Mouse (Mus musculus) bone marrow macrophage, adult 2 months (primary cell): ENCODE measurements around the gene Rnf5. TPM values are rescaled to one million over a fixed set of nuclear protein-coding genes. Genes with fewer than 3 reads are reported as not detected.
A peak's percentile ranks its signal among the peaks of the same experiment; 100 is the strongest.

ENCODE experiments used
- H3K27ac ChIP-seq: 2 replicates; pipeline ENCODE4 v1.5.1; 2012; ENCODE audit warnings: low read depth, low read length; ENCODE audit not compliant: insufficient read depth
- H3K4me1 ChIP-seq: 2 replicates; pipeline ENCODE4 v1.6.1; 2012; ENCODE audit warnings: low read length; ENCODE audit not compliant: control insufficient read depth, insufficient read depth
- H3K4me3 ChIP-seq: 2 replicates; pipeline ENCODE4 v1.5.1; 2012; ENCODE audit warnings: mild to moderate bottlenecking, low read length, moderate library complexity; ENCODE audit not compliant: insufficient read depth
- CTCF ChIP-seq: IDR thresholded peaks from 2 replicates; pipeline ENCODE4 v1.5.1; 2012; ENCODE audit warnings: low read depth, mild to moderate bottlenecking, low read length, moderate library complexity
- POLR2A ChIP-seq: IDR thresholded peaks from 2 replicates; pipeline ENCODE4 v1.6.1; 2012; ENCODE audit warnings: mild to moderate bottlenecking, low read depth, low read length, borderline replicate concordance
- polyA plus RNA-seq: library from polyadenylated mRNA; stranded (reverse); fragments of >200 nt; gene quantifications from 2 replicates; pipeline ENCODE4 v1.2.4, GENCODE M21; 2012; ENCODE audit not compliant: missing spikeins, insufficient read depth, insufficient read length

Rnf5 gene
- polyA plus RNA-seq, 1 experiment = 110 TPM

- TF ChIP-seq CTCF (no peak), POLR2A (no peak)
- Histone ChIP-seq H3K4me1 (peaks cover 17% of the 10 kb centered on the region), H3K27ac (peak overlapping the region; percentile 67), H3K4me3 (peak overlapping the region; percentile 83)
These were observed 15.7 kb downstream of the Rnf5 start for GRCm38 (mm10) chr17:34587814-34588213.

GRCm38 (mm10) chr17:34587423-34587811 lies 16.1 kb downstream of the Rnf5 start:
- H3K27ac ChIP-seq = peak overlapping the region; percentile 67
- TF ChIP-seq POLR2A (no peak), CTCF (no peak)
- H3K4me3 ChIP-seq = peak overlapping the region; percentile 83
- H3K4me1 ChIP-seq = peaks cover 17% of the 10 kb centered on the region

- Histone ChIP-seq H3K4me1 (peaks cover 17% of the 10 kb centered on the region), H3K27ac (peak overlapping the region; percentile 62), H3K4me3 (peak overlapping the region; percentile 83)
- no peak for TF ChIP-seq CTCF
- TF ChIP-seq POLR2A = no peak
These were observed 16.6 kb downstream of the Rnf5 start for GRCm38 (mm10) chr17:34586796-34587422.

- Histone ChIP-seq H3K27ac (no peak overlapping the region), H3K4me3 (peak overlapping the region; percentile 83)
- TF ChIP-seq POLR2A (no peak), CTCF (no peak)
These were observed 17.4 kb downstream of the Rnf5 start for GRCm38 (mm10) chr17:34585877-34586771.

GRCm38 (mm10) chr17:34585121-34585520 lies 18.4 kb downstream of the Rnf5 start:
- TF ChIP-seq POLR2A = no peak
- TF ChIP-seq CTCF = no peak
- no peak overlapping the region for H3K27ac ChIP-seq

More at GRCm38 (mm10) chr17:34585877-34586771, 17.4 kb downstream of the Rnf5 start:
- H3K4me1 ChIP-seq = peaks cover 16% of the 10 kb centered on the region

GRCm38 (mm10) chr17:34583819-34584218 lies 19.7 kb downstream of the Rnf5 start:
- Histone ChIP-seq H3K4me1 (peaks cover 7% of the 10 kb centered on the region), H3K27ac (no peak overlapping the region), H3K4me3 (no peak overlapping the region)
- TF ChIP-seq CTCF = no peak

More at GRCm38 (mm10) chr17:34585121-34585520, 18.4 kb downstream of the Rnf5 start:
- peaks cover 12% of the 10 kb centered on the region for H3K4me1 ChIP-seq
- no peak overlapping the region for H3K4me3 ChIP-seq

GRCm38 (mm10) chr17:34583397-34583796 lies 20.1 kb downstream of the Rnf5 start:
- TF ChIP-seq CTCF (no peak), POLR2A (no peak)
- Histone ChIP-seq H3K4me1 (peaks cover 4% of the 10 kb centered on the region; the same call in 1 of the 2 replicates), H3K4me3 (no peak overlapping the region), H3K27ac (no peak overlapping the region)

- Histone ChIP-seq H3K4me1 (peaks cover 12% of the 10 kb centered on the region), H3K4me3 (no peak overlapping the region), H3K27ac (no peak overlapping the region)
- TF ChIP-seq POLR2A = no peak
- TF ChIP-seq CTCF = no peak
These were observed 21.0 kb downstream of the Rnf5 start for GRCm38 (mm10) chr17:34582528-34582927.

- TF ChIP-seq POLR2A (no peak), CTCF (no peak)
- H3K4me1 ChIP-seq = peaks cover 10% of the 10 kb centered on the region
- H3K27ac ChIP-seq = no peak overlapping the region
- no peak overlapping the region for H3K4me3 ChIP-seq
These were observed 25.4 kb downstream of the Rnf5 start for GRCm38 (mm10) chr17:34578070-34578469.

GRCm38 (mm10) chr17:34576577-34576976 lies 26.9 kb downstream of the Rnf5 start:
- Histone ChIP-seq H3K4me1 (peaks cover 10% of the 10 kb centered on the region), H3K27ac (no peak overlapping the region), H3K4me3 (no peak overlapping the region)
- TF ChIP-seq CTCF (no peak), POLR2A (no peak)
